Mouse (Mus musculus): Measurements from ENCODE around the gene Spata17. TPM values are rescaled to one million over a fixed set of nuclear protein-coding genes. Genes with fewer than 3 reads are reported as not detected.
"Not testable (repeated sequence)": the region's sequence is repeated elsewhere in the genome, so short reads cannot be mapped to it uniquely, and the experiment has no call there.

Spata17 gene
- total RNA-seq, 2 experiments from 2014 or later, result not detected

GRCm38 (mm10) chr1:187178546-187178945, 36.7 kb downstream of the Spata17 start:
- no peak for ATAC-seq (ENCODE audit: poor library complexity, severe bottlenecking)

- no peak for ATAC-seq (ENCODE audit: poor library complexity, severe bottlenecking)
Measured at GRCm38 (mm10) chr1:187175991-187176390, 39.3 kb downstream of the Spata17 start.

- ATAC-seq (ENCODE audit: poor library complexity, severe bottlenecking), result no peak
Measured at GRCm38 (mm10) chr1:187170361-187170760, 44.9 kb downstream of the Spata17 start.

GRCm38 (mm10) chr1:187169646-187170045, 45.6 kb downstream of the Spata17 start:
- ATAC-seq (ENCODE audit: poor library complexity, severe bottlenecking), result no peak

GRCm38 (mm10) chr1:187163571-187163970, 51.7 kb downstream of the Spata17 start:
- no peak for ATAC-seq (ENCODE audit: poor library complexity, severe bottlenecking)

GRCm38 (mm10) chr1:187155658-187156057, 59.6 kb downstream of the Spata17 start:
- no peak for ATAC-seq (ENCODE audit: poor library complexity, severe bottlenecking)

- no peak for ATAC-seq (ENCODE audit: poor library complexity, severe bottlenecking)
Measured at GRCm38 (mm10) chr1:187153681-187154080, 61.6 kb downstream of the Spata17 start.

- no peak for ATAC-seq (ENCODE audit: poor library complexity, severe bottlenecking)
Measured at GRCm38 (mm10) chr1:187152571-187152970, 62.7 kb downstream of the Spata17 start.

GRCm38 (mm10) chr1:187142984-187143383, 72.3 kb downstream of the Spata17 start:
- no peak for ATAC-seq (ENCODE audit: poor library complexity, severe bottlenecking)

GRCm38 (mm10) chr1:187137426-187137825, 77.8 kb downstream of the Spata17 start:
- ATAC-seq (ENCODE audit: poor library complexity, severe bottlenecking), result no peak

GRCm38 (mm10) chr1:187135887-187136286, 79.4 kb downstream of the Spata17 start:
- ATAC-seq (ENCODE audit: poor library complexity, severe bottlenecking), result no peak

GRCm38 (mm10) chr1:187133841-187134240, 81.4 kb downstream of the Spata17 start:
- no peak for ATAC-seq (ENCODE audit: poor library complexity, severe bottlenecking)

- ATAC-seq (ENCODE audit: poor library complexity, severe bottlenecking), result no peak
Measured at GRCm38 (mm10) chr1:187132348-187132747, 82.9 kb downstream of the Spata17 start.

- ATAC-seq (ENCODE audit: poor library complexity, severe bottlenecking), result not testable (repeated sequence)
Measured at GRCm38 (mm10) chr1:187127548-187127947, 87.7 kb downstream of the Spata17 start.

- no peak for ATAC-seq (ENCODE audit: poor library complexity, severe bottlenecking)
Measured at GRCm38 (mm10) chr1:187125733-187126132, 89.5 kb downstream of the Spata17 start.

GRCm38 (mm10) chr1:187124967-187125366, 90.3 kb downstream of the Spata17 start:
- no peak for ATAC-seq (ENCODE audit: poor library complexity, severe bottlenecking)

GRCm38 (mm10) chr1:187119300-187119699, 96.0 kb downstream of the Spata17 start:
- no peak for ATAC-seq (ENCODE audit: poor library complexity, severe bottlenecking)

- no peak for ATAC-seq (ENCODE audit: poor library complexity, severe bottlenecking)
Measured at GRCm38 (mm10) chr1:187118108-187118507, 97.2 kb downstream of the Spata17 start.

- ATAC-seq (ENCODE audit: poor library complexity, severe bottlenecking), result no peak
Measured at GRCm38 (mm10) chr1:187113716-187114115, 101.5 kb downstream of the Spata17 start.

GRCm38 (mm10) chr1:187102130-187102529, 113.1 kb downstream of the Spata17 start:
- ATAC-seq (ENCODE audit: poor library complexity, severe bottlenecking), result no peak

- ATAC-seq (ENCODE audit: poor library complexity, severe bottlenecking), result no peak
Measured at GRCm38 (mm10) chr1:187101202-187101601, 114.1 kb downstream of the Spata17 start.

GRCm38 (mm10) chr1:187100624-187101023, 114.6 kb downstream of the Spata17 start:
- no peak for ATAC-seq (ENCODE audit: poor library complexity, severe bottlenecking)

GRCm38 (mm10) chr1:187098285-187098684, 117.0 kb downstream of the Spata17 start:
- ATAC-seq (ENCODE audit: poor library complexity, severe bottlenecking), result no peak

GRCm38 (mm10) chr1:187092546-187092945, 122.7 kb downstream of the Spata17 start:
- ATAC-seq (ENCODE audit: poor library complexity, severe bottlenecking), result no peak
